Mouse (Mus musculus) kidney, adult 9 months (tissue): ENCODE results near the gene Iqgap2.
A peak's percentile ranks its signal among the peaks of the same experiment; 100 is the strongest.

Experiments used
- DNase-seq: peaks from one replicate; pipeline ENCODE4 v3.0.0; 2022

Iqgap2 gene

DNA sequence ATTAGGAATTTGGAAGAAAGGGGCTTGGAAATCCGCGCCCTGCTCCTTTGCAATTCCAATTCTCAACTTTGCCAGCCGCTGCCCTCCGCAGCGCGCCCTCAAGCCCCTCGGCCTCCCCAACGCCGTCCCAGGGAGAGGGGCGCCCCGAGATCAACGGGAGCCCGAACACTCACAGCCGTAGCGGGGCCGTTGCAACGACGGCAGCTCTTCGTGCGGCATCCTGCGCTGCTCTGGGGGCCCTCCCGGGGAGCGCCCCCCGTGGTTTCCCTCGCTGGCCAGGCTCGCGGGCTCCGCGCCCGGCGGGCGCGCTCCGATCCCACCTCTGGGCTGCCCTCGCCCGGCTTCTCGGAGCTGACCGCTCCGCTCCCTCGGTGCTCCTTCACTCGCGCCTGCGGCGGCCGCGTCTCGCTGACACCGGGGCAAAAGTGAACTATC lies at the start of gene Iqgap2:
Iqgap2 (minus strand) TSS at position 432 of the 435 bp plus-strand sequence.
- no peak for DNase-seq

GRCm38 (mm10) chr13:95940811-95941210 lies 49.1 kb upstream of the Iqgap2 start:
- DNase-seq: no peak

GRCm38 (mm10) chr13:95924201-95924621 lies 32.5 kb upstream of the Iqgap2 start:
- DNase-seq: no peak

DNA sequence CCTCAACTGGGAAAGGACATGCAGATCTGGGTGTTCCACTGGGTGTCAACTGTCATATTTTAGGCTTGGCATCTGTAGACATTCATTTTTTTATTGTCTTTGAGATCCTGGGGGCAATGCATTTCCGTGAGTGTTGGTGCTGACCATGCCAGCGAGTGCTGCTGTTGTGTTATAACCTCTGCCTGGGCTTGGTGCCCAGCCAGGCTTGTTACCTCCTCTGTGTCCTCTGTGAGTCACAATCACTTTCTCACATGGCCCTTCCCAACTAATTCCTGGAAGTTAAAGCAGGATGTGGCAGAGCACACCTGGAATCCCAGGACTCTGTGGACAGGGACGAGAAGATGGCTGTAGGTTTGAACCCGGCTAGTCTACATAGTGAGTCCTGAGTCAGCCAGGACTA lies 30.9 kb upstream of the Iqgap2 start:
- no peak for DNase-seq

DNA sequence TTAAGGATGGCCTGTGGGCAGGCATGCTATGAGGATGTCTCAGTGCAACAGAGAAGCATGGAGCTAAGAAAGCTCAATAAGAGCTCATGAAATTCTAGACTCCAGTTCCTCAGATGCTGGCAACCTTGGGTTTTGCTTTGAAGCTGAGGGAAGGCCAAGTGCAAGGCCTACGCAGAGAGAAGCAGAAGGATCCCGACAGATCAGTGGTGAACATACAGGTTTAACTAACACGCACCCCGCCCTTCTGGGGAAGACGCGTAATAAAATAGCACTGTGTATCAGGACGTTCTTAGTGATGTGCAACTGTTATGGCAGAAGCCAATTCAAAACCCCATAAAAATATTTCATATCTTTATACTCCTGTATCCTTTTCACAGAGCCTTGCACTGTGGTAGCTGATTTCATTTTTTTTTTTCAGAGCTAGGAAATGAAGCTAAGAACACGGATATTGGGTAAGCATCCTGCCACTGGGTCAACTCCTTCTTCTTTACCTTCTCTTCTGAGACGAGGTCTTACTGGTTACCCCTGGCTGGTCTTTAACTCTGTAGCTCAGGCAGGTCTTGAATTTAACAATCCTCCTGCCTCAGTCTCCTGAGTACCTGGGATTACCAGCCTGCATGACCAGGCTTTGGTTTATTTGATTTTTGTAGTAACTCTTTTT lies 27.0 kb upstream of the Iqgap2 start:
- DNase-seq: no peak

DNA sequence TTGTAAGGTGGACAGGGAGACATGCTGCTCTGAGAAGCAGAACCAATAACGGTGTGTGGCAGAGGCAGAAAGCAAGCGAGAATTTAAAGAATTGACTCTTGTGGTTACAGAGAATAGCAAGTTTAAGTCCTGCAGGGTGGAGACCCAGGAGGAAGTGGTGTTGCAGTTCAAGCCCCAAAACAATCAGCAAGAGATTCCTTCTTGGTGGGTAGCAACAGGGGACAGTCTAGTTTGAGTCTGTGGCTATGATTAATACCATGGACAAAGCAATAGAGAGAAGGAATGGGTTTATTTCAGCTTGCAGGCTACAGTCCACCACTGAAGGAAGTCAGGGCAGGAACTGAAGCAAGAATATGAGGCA lies 21.3 kb upstream of the Iqgap2 start:
- no peak for DNase-seq

DNA sequence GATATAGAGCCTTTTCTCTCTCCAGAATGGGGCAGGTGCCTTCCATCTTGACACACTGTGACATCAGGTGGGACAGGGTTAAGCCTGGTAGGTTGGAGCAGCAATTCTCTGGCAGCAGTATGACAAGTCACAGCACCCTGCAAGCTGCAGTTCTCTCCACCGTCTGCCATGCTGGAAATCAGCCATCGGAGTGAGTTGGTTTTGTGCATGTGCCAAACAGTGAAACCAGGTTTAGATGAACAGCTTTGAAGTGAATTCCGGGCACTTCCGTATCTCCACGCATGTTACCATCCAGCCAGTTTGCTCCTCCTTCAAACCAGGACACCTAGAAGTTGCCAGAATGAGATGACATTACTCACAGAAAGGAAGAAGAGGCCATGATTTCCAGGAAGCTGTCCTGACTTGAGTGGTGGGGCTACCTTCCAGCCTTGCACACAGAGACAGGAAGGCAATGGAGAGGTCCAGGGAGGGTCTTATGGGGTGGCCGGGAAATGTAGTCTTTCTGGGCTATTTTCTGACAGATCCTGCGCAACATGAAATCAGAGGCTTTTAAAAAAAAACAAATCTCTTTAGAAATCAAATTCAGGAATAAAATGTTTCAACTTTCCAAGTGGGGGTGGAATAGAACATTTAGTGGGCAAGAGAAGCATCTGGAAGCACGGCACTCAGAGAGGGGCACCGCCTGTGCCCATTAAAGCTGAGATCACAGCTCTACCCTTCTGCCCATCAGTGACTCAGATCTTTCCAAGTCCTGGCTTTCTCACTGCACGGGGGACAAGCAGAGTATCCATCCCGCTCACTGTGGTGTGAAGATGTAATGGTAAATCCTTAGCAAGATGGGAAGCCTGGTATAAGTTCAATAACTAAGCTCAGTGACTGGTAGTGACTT lies 20.7 kb upstream of the Iqgap2 start:
- no peak for DNase-seq

DNA sequence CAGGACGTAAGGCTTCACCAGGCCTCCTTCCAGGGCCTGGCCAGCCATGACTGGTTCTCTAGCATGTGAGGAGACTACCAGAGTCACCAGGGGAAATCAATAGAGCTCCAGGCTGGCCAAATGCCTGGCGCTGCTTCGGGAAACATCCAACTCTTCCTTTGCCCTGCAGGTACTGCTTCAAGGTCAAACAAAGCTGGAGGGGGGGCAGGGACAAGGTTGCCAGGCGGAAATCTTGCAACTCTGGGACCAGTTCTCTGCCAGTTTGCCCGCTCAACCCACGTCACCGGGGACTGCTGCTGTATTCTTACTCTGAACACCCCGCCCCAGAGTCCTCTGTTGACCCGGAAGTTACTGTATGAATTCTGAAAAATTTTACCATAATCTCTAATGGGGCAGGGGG lies 18.5 kb upstream of the Iqgap2 start:
- DNase-seq: peak; percentile 30

DNA sequence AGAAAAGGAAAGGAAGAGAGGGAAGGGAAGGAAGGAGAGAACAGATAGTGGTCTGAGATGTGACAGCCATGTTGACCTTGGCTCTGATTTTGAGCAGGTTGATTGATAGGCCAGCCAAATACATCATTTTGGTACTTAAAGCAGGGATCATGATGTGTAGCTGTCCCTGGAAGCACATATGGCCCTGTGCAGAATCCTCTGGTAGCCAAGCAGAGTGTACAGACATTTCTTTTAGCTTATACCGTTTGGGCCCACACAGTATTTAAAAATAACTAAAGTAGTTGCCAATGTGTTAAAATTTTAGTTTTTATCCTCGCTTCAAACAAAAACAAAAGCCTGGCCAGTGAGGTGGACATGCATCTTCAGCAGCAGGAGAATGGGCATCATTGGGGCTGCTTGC lies 17.5 kb upstream of the Iqgap2 start:
- no peak for DNase-seq

DNA sequence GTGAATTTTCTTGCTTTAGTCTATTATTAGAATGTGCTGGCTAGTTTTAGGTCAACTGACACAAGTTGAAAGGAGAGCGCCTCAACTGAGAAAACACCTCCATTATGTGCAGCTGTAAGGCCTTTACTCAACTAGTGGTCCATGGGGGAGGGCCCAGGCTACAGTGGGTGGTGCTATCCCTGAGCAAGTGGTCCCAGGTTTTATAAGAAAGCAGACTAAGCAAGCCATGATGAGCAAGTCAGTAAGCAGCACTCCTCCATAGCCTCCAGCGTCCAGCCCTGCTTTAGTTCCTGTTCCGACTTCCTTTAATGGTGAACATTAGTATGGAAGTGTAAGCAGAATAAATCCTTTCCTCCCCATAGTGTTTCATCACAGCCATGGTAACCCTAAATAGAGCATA lies 11.0 kb upstream of the Iqgap2 start:
- no peak for DNase-seq

- DNase-seq: no peak
These were observed 8.3 kb upstream of the Iqgap2 start for GRCm38 (mm10) chr13:95899885-95900650.

DNA sequence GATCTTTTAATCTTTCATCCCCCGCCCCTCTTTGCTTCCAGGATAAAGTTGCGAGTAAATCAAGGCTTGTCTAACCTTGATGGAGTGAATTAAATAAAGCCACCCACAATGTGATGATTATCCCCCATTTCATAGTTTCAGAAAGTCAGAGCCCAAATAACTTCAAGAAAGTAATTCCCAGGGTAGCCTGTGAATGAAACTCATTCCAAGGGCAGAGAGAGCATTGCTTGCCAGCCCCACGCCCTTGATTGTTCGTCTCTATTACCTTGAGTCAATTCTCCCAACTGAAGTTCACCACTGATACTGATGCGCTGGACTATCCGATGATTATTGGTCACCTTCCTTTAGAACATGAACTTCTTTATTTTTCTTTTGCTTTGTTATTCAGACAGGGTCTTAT lies 4.8 kb upstream of the Iqgap2 start:
- no peak for DNase-seq

GRCm38 (mm10) chr13:95893166-95893565 lies 1.4 kb upstream of the Iqgap2 start:
- DNase-seq: no peak

DNA sequence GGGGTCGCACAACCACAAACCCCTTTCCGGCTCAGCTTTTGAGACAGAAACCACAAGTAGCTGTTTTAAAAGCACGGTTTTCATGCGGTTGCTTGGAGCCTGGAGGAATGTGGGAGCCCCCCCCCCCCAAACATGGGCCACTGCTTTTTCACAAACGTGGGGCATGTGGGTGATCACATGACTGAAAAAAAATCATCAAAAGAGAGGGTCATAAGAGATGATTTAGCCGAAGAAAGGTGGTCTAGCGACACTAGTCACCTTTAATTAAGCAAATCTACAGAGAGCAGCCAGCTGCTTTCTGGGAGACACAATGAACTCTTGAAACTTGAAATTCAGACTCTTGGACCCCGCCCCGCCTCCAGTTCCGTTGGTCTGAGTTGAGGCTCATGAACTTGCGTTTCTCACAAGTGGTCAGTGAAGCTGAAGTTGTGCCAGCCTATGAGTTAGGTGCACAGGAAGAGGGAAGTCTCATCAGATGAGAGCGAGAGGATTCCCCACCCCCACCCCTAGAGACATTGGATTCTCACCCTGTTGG lies 956 bp upstream of the Iqgap2 start:
- peak; percentile 37 for DNase-seq

- peak; percentile 70 for DNase-seq
These were observed 346 bp upstream of the Iqgap2 start for GRCm38 (mm10) chr13:95891926-95892610.

GRCm38 (mm10) chr13:95890851-95891471 lies 761 bp downstream of the Iqgap2 start:
- DNase-seq: peak; percentile 77

- no peak for DNase-seq
These were observed 1.7 kb downstream of the Iqgap2 start for GRCm38 (mm10) chr13:95889981-95890545.

DNA sequence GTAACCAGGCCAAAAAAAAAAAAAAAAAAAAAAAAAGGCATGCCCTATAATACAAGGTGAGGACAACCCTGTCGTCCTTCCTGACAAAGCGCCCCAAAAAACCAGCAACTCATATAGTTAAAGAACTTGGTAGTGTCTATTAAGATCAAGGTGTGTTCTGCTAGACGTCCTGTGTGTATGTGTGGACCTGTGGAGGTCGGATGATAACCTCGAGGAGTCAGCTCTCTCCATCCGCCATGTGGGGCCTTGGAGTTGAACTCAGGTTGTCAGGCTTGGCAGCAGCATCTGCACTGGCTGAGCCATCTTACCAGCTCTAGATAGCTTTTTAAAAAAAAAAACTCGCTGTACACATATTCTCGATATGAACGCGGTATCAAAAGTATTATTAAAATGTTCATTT lies 2.4 kb downstream of the Iqgap2 start:
- DNase-seq: no peak

DNA sequence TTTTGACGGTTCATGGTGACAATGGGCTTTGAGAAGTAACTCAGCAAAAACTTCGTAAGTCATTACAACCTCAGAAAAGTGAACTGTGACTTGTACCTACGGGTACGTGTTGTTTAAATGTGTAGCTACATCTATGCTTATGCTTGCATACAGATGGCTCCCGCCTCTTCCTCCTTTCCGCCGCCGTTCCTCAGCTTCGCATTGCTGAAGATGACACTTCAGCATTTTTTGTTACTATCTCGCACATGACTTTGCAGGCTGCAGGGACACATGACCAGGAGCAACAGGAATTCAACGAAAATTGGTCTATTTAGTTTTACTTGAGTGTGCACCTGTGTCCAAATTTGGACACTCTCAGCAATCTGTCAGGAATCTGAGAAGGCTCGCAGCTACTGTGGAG lies 3.1 kb downstream of the Iqgap2 start:
- DNase-seq: no peak

GRCm38 (mm10) chr13:95888170-95888569 lies 3.6 kb downstream of the Iqgap2 start:
- no peak for DNase-seq

GRCm38 (mm10) chr13:95887375-95887774 lies 4.3 kb downstream of the Iqgap2 start:
- peak; percentile 68 for DNase-seq

GRCm38 (mm10) chr13:95884455-95884854 lies 7.3 kb downstream of the Iqgap2 start:
- DNase-seq: no peak
